Mouse (Mus musculus) WW6 (cell line): ENCODE measurements at regions not wholly inside any gene's neighbourhood (a gene's known extent, or its start where the extent isn't known, plus 50 kb on each side); places are given as distances from the start of the nearest gene placed in this dataset.

ENCODE experiments used
- DNase-seq: peaks from one replicate; pipeline ENCODE4 v3.0.0-alpha.2; 2013; ENCODE audit warnings: low read depth, low spot score

- no peak for DNase-seq
Measured at GRCm38 (mm10) chr2:61354104-61354503, 224.3 kb upstream of the Tank start.

DNA sequence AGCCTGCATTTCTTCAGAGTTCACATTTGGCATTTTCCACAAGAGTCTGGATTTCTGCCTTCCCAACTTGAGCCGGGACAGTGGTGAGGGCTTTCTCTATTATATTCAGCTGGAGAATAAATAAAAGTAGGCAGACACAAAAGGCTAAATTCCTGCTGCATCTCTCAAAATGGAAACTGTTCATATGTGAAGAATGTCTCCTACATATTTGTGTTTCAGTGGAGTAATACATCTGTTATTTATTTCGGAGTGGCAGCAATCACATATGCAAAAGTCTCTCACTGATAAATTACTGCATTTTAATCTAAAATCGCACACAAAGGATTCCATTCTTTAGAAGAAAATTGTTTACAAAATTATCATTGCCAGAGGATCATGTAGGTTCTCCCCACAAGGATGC, 230.9 kb upstream of the Tank start:
- DNase-seq: no peak

DNA sequence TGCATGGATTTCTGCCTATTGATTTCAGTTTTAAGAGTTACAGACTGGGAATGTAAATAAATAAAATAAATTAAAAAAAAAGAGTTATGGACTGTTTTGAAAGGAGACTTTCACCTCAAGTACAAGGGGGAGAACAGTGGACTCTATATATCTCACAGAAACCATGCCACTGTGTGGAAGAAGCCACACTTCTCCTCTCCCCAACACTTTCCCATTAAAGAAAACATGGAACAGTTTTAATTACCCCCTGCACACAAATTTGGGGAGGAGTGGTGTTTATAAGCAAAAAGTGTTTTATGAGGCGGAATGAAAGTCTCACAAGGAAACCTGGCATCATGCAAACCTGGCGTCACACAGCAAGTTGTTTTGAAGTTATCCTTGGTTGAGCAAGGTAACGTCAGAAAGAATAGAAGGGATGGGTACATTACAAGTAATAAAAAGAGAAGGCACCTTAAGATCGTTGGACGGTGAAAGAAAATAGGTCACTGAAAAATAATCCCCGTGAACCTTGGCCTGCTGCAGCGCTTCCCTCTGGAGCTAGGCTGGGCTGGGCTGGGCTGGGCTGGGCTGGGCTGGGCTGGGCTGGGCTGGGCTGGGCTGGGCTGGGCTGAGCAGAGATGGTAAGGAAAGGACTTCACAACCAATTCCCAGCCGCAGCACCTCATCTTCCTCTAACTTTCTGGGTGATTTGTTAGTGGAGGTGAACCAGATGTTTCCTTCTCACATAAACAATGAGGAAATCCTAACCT, 232.2 kb upstream of the Tank start:
- DNase-seq: no peak

- no peak for DNase-seq
Measured at GRCm38 (mm10) chr2:61345311-61345710, 233.1 kb upstream of the Tank start.

DNA sequence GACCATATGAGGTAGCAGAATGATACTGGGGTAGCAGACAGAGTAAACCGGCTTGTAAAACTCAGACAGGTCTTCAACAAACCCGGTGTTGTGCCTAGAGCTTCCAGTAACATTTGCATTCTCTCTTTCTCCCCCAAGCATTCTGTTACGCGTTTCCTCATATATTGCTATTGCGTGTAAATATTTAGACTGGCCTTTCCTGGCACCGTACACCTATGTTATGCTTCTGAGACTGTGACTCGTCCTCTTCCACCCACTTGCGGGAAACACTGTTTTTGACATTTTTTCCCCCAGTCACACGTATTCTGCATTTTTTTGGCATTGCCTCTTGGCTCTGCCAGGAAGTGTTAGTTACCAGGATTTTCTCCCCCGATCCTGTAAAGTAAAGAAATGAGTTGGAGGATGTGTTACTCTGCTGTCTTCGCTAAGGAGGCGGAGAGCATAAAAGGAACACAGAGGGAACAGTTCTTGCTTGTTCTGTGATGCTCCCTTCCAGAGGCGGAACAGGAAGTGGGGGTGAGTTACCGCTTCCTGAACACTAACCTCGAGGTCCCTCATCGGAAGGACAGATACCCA, 233.7 kb upstream of the Tank start:
- DNase-seq: no peak

GRCm38 (mm10) chr2:61341254-61341653, 237.1 kb upstream of the Tank start:
- no peak for DNase-seq

DNA sequence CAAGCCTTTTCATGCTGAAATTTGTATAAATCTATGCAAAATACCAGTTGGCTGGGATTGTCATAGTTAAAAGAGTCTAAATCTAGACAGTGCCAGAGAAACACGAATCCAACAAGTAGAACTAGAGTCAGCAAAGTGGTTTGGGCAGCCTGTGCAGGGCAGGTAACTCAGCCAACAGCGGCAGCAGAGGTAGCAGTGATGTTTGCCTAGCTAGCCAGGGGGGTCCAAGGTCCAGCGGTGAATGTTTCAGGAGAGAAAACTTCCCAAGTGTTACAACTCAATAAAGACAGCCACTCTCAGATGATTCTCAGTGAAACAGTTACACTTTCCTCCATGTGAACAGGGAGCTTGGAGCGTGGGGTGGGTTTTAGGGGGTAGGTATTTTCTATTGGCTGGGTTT, 259.2 kb upstream of the Tank start:
- DNase-seq: no peak

- no peak for DNase-seq
Measured at GRCm38 (mm10) chr2:61310405-61310804, 268.0 kb upstream of the Tank start.

DNA sequence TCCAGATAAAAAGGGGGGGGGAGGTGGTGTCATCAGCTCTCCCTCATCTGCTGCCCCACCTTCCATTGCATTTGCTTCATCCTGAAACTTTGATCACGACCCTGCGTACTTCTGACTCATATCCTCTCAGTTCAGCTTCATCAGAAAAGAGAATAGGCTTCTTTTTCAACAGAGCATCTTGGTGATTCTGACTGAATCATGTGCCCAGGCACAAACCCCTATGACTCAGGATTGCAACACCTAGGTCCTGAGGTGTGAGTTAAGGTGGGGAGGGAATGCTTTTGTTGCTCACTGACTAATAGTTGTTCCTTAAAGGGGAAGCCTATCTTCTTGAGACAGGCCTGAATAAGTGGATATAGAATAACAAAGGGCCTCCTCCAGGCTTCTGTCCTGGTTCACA, 269.2 kb upstream of the Tank start:
- no peak for DNase-seq

- no peak for DNase-seq
Measured at GRCm38 (mm10) chr2:61297135-61297534, 281.2 kb upstream of the Tank start.

DNA sequence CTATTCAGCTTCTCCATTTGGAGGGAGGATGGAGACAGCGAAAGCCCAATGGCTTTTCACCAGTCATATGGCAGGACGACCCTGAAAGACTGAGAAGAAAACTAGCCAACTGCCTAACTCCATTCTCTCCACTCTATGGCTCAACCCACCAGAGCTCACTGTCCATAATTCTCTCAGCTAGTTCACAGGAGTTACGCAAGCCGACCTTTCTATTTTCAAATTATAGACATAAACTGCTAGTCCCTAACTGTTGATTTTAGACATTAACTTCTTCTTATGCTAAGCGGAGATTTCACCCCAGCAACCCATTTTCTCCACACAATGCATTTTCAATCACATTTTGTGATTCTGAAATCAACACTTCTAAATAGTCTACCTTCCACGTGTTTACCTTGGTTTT, 281.8 kb upstream of the Tank start:
- DNase-seq: no peak

DNA sequence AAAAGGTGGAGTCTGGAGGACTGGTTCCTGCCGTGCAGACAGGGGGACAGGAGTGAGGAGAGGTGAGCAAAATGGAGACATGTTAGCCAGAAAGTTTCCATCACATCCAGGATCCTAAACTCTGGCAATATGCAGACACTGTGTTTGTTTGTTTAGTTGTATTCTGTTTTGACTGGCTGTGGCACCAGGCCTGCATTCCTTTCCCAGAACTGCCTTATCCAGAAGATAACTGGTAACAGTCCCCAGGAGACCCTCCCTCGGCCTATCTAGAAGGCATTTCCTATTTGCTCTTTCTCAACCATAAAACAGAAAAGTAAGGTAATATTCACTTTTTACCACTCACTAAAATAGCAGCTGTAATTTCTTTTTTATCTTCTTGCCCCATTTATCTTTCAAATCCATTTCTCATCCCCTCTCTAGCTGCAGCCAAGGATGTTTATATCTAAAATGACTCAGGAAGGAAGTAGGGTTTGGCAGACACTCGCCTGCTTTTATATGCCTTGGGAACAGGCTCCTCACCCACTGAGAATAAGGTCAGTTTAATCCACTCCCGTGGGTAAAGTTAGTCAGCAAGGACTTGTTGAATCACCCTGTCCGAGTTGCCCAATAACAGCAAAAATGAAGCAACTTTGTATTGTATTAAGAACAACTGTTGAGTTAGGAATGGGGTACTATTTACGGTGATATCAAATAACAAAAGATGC, 283.0 kb upstream of the Tank start:
- no peak for DNase-seq

GRCm38 (mm10) chr2:61288246-61288645, 290.1 kb upstream of the Tank start:
- DNase-seq: no peak

GRCm38 (mm10) chr2:61284706-61285105, 293.7 kb upstream of the Tank start:
- DNase-seq: no peak

- DNase-seq: no peak
Measured at GRCm38 (mm10) chr2:61283829-61284601, 294.4 kb upstream of the Tank start.

- no peak for DNase-seq
Measured at GRCm38 (mm10) chr2:61272721-61273120, 305.7 kb upstream of the Tank start.

DNA sequence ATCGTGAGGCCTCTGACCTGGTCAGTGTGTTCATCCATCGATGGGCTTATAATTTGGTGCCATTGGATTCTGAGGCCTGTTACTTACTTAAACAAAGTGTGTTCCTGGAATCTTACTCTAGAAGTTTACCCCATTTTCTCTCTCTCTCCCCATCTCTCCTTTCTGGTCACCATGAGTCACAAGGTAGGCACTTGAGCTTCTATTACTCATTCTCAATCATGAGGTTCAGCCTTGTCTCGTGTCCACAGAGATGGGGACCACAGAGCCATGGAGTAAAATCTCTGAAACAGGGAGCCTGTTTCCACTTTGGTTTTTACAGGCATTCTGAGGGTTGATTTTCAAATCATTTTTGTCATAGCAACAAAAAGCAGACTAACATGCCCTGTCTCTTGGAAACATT, 304.7 kb upstream of the Rbms1 start:
- no peak for DNase-seq

- no peak for DNase-seq
Measured at GRCm38 (mm10) chr2:61250068-61250800, 287.2 kb upstream of the Rbms1 start.

- no peak for DNase-seq
Measured at GRCm38 (mm10) chr2:61247956-61248355, 285.0 kb upstream of the Rbms1 start.

- DNase-seq: no peak
Measured at GRCm38 (mm10) chr2:61247336-61247735, 284.3 kb upstream of the Rbms1 start.

- no peak for DNase-seq
Measured at GRCm38 (mm10) chr2:61246691-61247258, 283.8 kb upstream of the Rbms1 start.
